Mouse (Mus musculus) T-cell, adult 2 months (primary cell): ENCODE measurements at regions not wholly inside any gene's neighbourhood (a gene's known extent, or its start where the extent isn't known, plus 50 kb on each side); places are given as distances from the start of the nearest gene placed in this dataset.
A peak's percentile ranks its signal among the peaks of the same experiment; 100 is the strongest.

ENCODE experiments used
- DNase-seq: peaks from one replicate; pipeline ENCODE4 v3.0.0; 2022; ENCODE audit warnings: low spot score

DNA sequence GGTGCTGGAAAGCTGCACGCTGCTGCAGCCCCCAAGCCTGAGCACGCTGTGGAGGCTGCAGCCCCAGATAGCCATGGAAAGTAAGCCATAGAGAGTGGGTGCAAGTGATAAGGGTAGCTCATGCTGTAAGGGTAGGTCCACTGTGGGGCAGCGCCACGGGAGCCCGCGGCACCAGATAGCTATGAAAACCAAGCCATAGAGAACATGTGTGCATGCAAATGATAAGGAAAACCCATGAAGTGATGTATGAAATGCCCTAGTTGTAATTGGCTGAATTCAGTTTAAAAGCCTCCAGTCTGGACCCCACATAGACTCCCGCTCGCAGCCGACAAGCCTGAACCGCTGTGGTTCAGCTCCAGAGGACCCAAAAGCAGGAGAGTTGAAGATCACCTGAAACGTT lies 58.8 kb upstream of the L3mbtl3 start:
- no peak for DNase-seq

DNA sequence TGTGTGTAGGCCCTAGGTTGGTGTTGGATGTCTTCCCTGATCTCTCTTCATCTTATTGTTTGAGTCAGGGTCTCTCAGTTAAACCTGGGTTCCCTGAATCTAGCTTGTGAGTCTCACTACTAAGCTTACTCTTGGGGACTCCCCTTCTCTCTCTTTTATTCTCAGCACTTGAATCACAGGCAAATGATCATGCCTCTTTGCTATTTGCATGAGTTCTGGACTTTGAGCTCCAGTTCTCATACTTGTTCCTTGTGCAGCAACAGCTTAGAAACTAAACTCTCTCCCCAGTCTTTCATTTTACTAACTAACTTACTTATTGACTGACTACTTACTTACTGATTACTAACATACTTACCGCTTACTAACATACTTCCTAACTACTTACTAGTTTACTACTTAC lies 64.9 kb upstream of the L3mbtl3 start:
- DNase-seq, result no peak

DNA sequence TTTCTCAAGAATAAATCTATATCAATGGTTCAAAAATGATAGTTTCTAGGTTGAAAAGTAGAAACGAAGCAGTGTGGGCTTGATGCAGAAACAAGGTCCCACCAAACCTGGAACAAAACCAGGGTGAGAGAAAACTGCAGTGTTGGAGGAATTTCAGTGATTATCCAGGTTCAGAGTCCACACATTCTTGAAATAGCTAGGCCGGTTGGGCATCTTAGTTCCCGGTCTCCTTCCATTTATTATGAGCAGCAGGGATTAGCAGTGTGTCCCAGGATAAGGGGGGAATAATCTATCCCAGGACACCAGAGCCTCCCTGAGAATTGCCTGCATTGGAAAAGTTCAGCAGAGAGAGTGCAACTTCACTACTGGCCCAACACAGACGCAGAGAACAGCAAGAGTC lies 108.5 kb upstream of the L3mbtl3 start:
- DNase-seq, result no peak

DNA sequence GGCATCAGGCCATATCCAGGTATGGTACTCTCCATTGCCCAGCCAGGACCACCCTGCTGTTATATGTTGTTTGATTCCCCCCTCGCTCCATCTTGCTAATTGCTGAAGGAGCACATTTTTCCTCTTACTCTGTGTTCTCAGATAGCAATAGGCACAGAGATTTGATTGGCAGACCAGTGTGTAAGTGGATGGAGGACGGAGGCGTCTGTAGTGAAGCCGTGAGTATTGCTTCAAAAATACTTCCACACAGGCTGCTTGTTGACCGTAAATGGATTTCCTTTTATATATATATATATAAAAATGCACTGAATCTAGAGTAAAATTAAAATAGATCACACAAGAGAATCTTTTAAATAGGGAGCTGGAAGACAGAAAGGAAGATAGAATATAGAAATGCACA lies 115.6 kb upstream of the L3mbtl3 start:
- no peak for DNase-seq

DNA sequence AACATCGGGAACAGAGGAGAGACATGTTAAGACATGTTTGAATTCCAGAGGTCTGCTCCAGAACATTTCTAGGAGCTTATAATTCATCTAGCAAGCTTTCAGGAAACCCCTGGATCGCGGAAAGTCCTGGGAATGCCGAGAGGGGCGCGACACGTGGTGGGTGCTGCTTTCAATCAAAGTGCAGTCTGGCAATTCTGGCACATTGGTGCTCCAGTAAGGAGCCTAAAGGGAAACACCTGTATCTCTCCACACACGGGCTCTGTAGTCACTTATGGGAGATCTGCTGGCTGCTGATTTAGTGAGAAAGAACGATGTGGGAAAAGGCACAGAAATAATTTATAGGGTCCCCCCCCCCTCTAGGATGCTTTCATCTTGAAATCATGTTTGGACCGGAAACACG lies 116.4 kb upstream of the L3mbtl3 start:
- DNase-seq, result no peak

DNA sequence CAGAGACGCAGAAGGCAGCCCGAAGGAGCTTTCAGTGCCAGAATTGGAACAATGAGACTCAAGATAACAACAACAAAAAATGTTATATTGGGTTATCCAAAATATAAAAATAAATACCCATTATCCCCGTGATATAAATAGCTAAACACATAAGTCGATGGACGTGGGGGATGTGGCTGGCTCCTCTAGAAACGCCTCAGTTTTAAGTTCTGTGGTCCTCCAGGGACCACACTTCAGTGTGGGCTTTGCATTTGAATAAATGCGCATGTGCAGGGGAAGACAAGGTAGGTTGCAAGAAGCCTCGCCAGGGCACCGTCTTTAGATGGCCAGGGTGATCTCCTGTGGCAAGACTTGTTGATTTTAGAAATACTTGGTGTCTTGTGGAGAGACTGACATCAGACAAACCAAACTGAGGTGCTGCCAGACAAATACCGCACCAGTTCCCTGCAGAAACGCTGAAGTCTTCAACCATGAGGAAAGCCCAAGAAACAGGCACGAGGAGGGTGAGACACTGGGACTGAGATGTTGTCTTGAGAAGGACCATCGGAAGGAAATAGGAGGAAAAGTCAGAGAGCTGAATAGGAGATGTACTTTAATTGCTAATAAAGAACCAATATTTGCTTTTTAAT lies 117.2 kb upstream of the L3mbtl3 start:
- no peak for DNase-seq

DNA sequence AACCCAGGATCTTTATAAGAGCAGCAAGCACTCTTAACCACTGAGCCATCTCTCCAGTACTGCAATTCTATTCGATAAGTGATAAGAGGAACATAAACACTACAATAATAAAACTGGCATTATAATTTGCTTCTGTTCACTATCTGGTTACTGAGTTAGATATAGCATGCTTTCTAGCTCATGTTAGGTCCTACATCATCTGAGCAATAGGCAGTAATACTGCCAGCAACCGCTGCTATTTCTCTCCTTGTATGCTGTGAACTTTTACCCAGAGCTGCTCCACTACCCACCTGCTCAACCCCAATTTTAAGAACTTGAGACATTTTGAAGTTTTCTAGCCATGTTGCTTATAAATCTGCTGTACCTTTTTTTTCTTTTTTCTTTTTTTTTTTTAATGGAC lies 118.0 kb upstream of the L3mbtl3 start:
- DNase-seq, result no peak

DNA sequence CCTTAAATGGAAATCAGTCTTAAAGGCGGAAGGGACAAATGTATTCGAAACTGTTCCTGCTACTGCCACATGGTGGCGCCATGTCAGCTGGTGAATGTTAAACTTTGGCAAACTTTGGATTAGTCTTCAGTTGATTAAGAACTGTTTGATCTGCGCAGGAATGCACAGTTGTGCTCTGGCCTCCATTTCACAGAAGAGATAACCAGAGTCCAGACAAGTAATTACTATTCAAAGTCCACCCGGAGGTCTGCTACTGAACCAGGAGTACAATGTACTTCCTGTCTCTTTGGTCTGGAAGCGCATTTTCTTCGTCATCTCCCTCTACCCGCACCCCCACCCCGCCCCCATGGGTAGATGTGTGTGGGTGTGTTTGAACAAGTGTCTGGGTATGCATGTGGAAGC lies 118.6 kb upstream of the L3mbtl3 start:
- peak; percentile 73 for DNase-seq

DNA sequence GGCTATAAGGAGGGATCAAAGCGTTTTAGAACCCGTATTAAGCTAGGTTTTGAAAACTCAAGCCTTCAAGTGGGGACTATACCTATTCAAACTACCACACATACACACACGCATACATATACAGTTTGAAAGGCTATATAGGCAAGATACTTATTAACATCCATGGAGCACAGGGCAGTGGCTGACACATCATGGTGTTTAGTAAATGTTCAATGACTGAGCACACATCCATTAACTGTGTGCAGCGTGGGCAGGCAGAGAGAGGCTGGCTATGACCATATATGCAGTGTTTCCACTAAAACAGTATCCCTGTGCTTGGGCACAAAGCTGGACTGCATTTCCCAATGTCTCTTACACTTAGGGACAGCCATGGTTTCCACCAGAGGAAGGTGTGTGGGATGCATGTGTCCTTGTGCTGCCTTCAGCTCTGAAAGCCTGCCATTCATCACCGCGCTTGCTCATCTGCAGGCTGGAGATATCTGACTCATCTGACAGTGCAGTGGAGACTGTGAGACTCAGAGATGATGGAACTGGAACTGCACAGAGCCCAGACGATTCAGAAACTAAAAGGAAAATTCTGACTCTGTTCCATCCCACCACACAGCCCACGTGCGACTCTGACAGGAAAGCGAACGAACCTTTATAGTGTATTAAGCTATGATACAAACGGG lies 124.6 kb upstream of the L3mbtl3 start:
- DNase-seq, result no peak

DNA sequence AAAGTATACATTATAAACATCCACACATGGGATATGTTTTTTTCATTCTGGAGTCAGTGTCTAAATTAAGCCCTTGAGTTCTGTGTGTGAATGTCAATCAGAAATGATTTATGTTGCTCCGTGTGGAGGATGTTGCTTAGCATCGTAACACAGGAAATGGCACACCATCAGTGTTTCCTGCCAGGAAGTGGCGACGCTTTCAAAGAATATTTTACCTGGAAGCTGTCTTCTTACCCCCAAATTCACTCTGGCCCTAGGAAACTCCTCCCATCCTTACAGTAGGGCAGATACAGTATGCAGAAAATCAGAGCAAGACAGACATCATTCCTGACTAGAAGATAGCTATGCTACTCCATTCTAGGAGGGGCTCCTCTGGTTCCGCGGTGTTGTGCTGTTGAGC lies 145.1 kb upstream of the L3mbtl3 start:
- peak; percentile 80 for DNase-seq

DNA sequence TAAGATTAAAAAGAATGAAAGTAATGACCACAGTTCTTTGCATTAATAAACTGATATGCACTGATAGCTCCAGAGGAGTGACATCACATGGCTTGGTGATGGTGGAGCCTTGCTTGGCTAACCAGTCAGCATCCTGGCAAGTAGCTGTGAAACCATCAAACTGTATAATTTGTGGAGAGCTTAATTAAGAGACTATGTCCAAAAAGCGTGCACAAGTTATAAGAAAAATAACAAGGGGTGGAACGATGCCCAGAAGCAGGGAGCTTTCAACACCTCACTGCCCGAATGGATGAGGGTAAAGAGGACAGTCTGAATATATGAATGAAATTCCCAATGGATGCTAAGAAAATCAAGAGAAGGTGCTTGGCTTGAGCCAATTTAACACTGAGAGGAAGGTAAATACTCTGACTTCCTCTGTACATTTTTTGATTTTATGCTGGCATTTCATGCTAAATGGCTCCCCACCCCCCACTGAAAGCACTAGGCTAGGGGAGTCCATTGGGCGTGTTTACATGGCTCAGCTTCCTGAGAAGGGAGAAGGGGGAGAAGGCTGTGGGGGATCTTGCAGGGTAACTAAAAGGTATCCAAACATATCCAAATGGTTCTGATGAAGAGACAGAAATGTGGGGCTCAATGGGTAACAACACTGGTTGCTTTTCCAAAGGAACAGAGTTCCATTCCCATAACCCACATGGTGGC lies 150.2 kb upstream of the L3mbtl3 start:
- DNase-seq, result no peak

DNA sequence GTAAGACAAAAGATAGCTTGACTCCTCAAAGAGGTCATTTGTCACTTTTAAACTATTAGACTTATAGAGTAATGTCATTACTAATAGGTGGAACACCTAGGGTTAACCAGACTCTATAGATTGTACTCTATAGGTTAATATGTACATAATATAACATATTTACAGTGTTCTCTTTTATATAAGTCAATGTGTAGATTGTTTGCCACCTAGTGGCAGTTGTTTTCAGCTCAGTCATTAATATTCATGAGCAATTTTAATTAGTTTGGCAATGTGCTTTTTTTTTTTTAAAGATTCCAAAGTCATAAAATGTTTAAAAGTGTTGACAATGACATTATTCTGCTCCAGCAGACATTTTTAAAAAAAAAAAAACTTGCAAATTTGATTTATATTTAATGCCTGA lies 164.4 kb upstream of the L3mbtl3 start:
- no peak for DNase-seq

DNA sequence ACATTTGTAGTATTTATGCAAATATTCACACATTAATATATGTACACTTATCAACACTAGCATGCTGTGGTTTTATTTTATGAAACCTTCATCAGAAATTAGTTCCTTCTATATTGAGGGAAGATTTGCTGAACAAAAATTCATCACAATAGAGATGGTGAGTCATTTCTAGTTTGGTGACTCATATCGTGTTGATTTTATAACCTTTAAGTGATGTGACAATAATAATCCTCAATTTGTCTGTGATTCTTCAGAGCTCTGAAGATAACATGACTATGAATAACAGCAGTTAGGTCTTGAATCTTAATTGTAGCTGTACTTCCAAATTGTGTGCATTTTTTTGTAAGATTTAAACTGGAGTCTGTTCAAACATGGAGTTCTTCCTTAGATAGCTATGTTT lies 168.3 kb upstream of the L3mbtl3 start:
- no peak for DNase-seq

DNA sequence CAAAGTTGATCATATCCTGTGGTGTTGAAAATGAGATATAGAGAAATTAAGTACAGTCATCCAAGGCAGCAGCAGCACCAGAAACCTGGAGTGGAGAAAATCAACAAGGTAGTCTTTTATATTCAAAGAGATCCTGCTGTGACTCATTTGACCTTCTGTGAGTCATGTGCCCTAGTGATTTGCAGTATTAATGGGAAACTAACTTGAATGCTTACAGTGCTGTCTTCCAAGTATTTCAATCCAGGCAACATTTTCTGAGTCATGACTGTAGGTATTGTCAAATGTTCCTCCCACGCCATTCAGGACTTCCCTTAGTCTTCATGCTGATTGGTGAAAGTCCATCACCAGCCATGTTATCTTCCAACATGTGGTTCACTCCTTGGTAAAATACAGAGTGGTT lies 169.0 kb upstream of the L3mbtl3 start:
- no peak for DNase-seq

DNA sequence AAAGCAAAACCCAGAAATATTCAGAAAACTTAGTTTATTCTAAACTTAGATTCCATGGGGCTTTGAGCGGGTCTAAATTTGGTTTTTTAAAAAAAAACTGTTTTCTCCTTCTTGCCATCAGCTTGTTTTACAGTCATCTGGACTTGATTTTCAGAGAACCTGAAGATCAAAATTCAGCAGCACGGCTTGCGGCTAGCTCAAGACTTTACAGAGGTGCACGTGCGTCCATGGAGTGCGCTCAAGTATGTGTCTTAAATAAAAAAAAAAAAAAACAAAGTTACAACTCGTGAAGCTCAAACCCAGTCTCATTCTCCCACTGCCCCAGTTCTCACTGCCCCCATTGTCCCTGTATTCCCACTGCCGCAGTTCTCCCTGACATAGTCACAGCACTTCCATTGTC lies 180.5 kb upstream of the L3mbtl3 start:
- no peak for DNase-seq

DNA sequence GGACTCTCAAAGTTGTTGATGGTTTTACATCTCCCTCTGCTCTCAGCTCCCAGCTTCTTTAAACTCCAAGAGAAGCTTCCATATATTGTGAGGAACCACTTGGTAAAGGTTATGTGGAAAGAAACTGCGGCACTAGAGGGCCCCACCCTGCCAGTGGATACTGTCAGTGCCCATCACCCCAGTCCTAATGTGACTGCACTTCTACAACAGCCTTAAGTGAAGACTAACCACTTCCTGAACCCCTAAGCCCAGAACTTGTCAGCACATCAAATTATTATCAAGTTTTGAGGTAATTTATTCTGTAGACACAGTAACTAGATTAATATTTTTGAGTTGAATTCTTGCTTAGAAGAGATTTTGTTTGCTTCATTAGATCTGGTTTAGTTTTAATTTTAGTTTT lies 182.3 kb upstream of the L3mbtl3 start:
- DNase-seq, result no peak

DNA sequence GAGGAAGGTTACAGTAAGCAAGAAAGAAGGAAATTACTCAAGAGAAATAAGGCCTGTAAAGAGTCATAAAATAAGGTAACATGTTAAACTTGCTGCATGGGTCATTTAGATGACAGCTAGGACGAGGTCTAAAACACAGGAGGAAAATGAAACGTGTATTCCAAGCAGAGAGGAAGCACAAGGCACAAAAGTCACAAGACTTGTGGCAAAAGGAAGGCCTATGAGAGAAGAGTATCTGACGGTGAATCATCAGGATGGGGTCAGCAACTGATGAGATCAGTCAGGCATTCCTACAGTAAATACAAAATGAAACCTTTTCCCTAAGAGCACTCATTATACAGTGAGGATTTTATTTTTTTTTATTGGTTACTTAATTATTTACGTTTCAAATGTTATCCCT lies 183.6 kb upstream of the L3mbtl3 start:
- DNase-seq, result no peak

DNA sequence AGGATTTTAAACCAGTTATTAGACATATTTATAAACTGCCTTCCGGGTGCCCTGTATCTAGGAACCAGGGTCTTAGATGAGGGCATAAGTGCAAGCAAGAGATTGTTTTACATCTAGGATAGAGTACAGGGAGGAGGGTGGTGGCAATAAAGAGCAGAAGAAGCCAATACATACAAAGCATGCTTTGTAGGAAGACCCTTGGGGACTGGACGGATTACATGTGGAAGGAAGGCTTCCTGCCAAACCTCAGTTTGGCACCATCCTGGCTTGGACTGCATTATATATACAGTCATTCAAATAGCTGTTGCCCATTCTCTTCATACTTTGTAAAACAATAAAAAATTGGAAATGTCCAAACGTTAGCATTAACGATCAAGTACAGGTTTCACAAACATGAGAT lies 184.7 kb upstream of the L3mbtl3 start:
- no peak for DNase-seq

DNA sequence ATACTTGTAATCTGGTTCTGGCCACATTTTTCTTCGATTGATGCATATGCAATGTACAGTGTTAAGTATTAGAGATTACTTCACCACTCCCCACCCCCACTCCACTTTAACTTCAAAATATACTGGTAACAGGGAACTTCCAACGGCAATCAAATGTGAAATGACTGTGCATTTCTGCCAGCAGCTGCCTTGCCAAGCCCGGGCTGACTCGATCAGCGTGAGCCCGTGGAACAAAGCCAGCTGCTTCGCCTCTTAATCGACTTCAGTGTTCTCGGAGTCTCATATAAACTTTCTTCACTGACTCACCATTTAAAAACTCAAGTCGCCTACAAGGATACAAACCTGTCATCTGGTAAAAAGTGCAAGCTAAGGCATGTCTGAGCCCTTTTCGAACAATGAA lies 188.7 kb upstream of the L3mbtl3 start:
- DNase-seq, result no peak

DNA sequence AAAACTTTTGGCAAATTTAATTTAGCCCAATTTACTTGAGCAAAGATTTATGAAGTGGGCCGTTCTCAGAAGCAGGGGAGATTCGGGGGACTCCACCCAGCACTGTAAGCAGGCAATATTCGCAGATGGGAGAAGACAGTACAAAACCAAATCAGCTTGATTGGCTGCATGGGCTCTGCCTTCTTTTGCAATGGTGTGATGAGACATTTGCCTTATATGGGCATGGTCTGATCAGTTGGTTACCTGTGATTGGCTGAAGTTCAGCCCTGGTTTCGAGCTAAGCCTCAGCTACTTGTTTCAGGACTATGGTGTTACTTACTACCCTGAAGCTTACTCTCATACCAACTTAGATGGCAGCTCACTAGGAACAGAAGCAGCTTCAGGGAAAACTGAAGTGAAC lies 185.6 kb upstream of the Arhgap18 start:
- DNase-seq, result no peak

DNA sequence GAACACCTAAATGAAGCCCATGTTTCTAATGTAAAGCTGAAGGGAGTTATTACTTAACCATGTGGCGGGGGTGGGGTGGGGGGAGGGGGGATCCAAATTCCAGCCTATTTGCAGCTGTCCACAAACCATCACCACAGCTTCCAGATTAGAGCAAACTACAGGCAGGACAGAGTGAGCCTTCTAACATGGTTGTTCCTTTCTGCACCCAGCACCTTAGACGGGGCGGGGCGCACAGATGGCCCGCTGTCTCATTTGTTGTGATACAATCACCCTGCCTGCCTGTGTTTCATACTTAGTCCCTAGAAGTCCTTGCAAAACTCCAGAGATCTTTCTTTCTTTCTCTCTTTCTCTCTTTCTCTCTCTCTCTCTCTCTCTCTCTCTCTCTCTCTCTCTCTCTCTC lies 182.8 kb upstream of the Arhgap18 start:
- no peak for DNase-seq

DNA sequence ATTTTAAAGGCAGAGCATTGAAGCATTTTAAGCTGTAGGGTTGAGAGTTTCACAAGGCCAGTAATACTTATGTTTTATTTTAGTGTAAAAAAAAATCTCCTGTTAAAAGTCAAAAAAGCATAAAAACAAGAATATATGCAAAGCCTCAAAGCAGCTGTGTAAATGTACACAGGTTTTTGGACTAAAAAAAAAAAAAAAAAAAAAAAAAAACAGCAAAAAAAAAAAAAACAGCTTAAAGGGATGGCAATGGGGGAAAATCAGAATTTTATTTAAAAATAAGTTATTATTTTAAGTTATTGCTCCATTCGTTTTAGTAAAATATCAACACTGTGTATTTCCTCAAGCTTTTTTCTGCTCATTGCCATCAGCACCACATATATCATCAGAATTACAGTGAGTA lies 181.8 kb upstream of the Arhgap18 start:
- DNase-seq, result no peak

DNA sequence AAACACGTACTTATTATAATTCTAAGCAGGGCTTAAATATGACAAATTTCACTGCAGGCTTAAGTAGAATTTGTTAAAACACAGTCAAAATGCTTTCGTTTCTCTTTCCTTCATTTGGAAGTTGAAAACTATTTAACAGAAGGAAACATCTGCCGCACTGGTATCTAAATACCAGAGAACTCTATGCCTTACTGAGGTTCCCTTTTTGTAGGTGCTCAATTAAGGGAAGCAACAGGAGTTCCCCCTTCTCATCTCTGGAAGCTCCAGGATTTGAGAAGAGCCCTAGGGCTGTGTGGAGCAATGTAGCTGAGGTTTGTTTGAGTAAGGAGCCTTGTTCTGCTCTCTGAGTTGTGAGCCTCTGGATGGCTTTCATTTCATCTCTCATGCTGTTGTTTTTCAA lies 177.1 kb upstream of the Arhgap18 start:
- DNase-seq, result no peak

DNA sequence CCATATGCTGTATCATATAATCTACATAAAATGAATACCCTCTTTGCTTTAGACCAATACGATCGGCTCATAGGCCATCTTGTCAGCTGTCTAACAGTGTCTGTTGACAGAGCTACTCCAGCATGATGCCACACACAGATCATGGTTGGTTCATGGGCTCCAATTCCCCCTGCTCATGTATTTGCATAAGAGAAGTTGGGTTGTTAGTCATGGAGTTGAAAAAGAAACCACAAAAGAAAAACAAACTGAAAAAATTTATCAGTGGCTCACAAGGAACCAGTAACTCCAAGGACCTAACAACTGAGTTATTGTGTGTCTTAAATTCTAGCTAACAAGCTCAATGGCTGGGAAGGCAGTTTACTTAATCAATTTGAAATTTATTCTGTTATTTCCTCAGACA lies 176.1 kb upstream of the Arhgap18 start:
- no peak for DNase-seq
